Mouse (Mus musculus) heart, postnatal 0 days (tissue): ENCODE data around the gene Arhgef10l.

Source experiments
- CTCF ChIP-seq: IDR thresholded peaks from 2 replicates; pipeline ENCODE4 v1.5.1; 2016; ENCODE audit warnings: antibody characterized with exemption, control low read depth, low read depth
- EP300 ChIP-seq: IDR thresholded peaks from 2 replicates; pipeline ENCODE4 v1.6.1; 2016; ENCODE audit warnings: antibody characterized with exemption, low read depth

GRCm38 (mm10) chr4:140604541-140604940 lies 61.3 kb downstream of the Arhgef10l start:
- no peak for TF ChIP-seq EP300
- no peak for TF ChIP-seq CTCF
